23 mouse cellular contexts compared by ENCODE assay signal in genomic region chr15:83524333-83524729, GRCm38 (mm10). TPM values are rescaled to one million over a fixed set of nuclear protein-coding genes. Genes with fewer than 3 reads are reported as not detected.
DNase-seq lines count a peak whose midpoint lies in the region; ATAC-seq and TF ChIP-seq lines count a peak whose summit lies in the region.
"Had no signal": no experiment of that assay in that cellular context is flagged by ENCODE, and none has a peak within 500 bp of the region (broad histone marks: within the 10 kb centered on the region; RNA-seq: fewer than 3 reads in every experiment).

No protein-coding gene starts in this region.

- no peaks in the 10 kb centered on the region for H3K27me3 ChIP-seq in heart, adult 2 months (ENCODE audit: control insufficient read depth, insufficient read depth, low read length)
- 0 out of 2 replicates have a peak, but pooled peaks cover 8% of the 10 kb centered on the region for H3K27me3 ChIP-seq in heart, embryonic 13.5 days (replicated peaks)
- H3K27me3 ChIP-seq in liver, adult 2 months (ENCODE audit: control insufficient read depth, insufficient read depth, low read length) = no peaks in the 10 kb centered on the region
- H3K27me3 ChIP-seq in liver, embryonic 11.5 days (replicated peaks; ENCODE audit: control insufficient read depth, insufficient read depth, low read length) = peaks cover 40% of the 10 kb centered on the region
- H3K27me3 ChIP-seq in heart, postnatal 0 days (ENCODE audit: control insufficient read depth, insufficient read depth, low read length) = no peaks in the 10 kb centered on the region

- H3K79me2 ChIP-seq in heart, adult 2 months (replicated peaks; ENCODE audit: control insufficient read depth, insufficient read depth, low read length) = peaks cover 2% of the 10 kb centered on the region; the same call in 1 of the 2 replicates
- peaks cover 12% of the 10 kb centered on the region for H3K79me2 ChIP-seq in liver, adult 2 months (ENCODE audit: control insufficient read depth, insufficient read depth, low read length)

- WGBS in heart, adult 2 months = 66% methylated on average over 3 of the region's 3 CpGs
- WGBS in heart, embryonic 13.5 days = 55% methylated on average over 3 of the region's 3 CpGs
- 21% methylated on average over 3 of the region's 3 CpGs for WGBS in liver, adult 2 months
- 78% methylated on average over 3 of the region's 3 CpGs for WGBS in liver, embryonic 11.5 days
- WGBS in heart, postnatal 0 days = 56% methylated on average over 3 of the region's 3 CpGs

- no peak for TF ChIP-seq POLR2A in heart, adult 2 months (IDR thresholded peaks at IDR 0.05; ENCODE audit: insufficient read depth, low read depth, low read length)
- TF ChIP-seq POLR2A in liver, adult 2 months (IDR thresholded peaks at IDR 0.05; ENCODE audit: extremely low read depth, insufficient read depth, low read length) = no peak

- TF ChIP-seq CTCF in heart, adult 2 months (IDR thresholded peaks at IDR 0.05) = no peak
- TF ChIP-seq CTCF in liver, adult 2 months (IDR thresholded peaks at IDR 0.05; ENCODE audit: low read depth, low read length) = no peak
- no peak for TF ChIP-seq CTCF in heart, postnatal 0 days (IDR thresholded peaks at IDR 0.05; ENCODE audit: low read depth)

- H3K27ac ChIP-seq in heart, adult 2 months = peak overlapping the region; percentile 91
- H3K27ac ChIP-seq in heart, embryonic 13.5 days (replicated peaks) = peak overlapping the region; percentile 97
- peak overlapping the region; percentile 88 for H3K27ac ChIP-seq in liver, adult 2 months (replicated peaks; ENCODE audit: insufficient read depth, low read depth, low read length)
- H3K27ac ChIP-seq in liver, embryonic 11.5 days (ENCODE audit: low read depth, low read length) = no peak overlapping the region
- peak overlapping the region; percentile 97 for H3K27ac ChIP-seq in heart, postnatal 0 days (ENCODE audit: low read depth)
- H3K27ac ChIP-seq: embryonic facial prominence, embryonic 15.5 days; forebrain, embryonic 10.5 days; gastrocnemius, adult 2 months; hindbrain, embryonic 12.5 days; intestine, embryonic 15.5 days had no signal

- intact Hi-C loops in heart, adult 2 months (cut with DNase I) = no loop called here
- intact Hi-C loops in heart, postnatal 10 days (cut with DNase I) = no loop called here
- intact Hi-C loops in heart, postnatal 14 days (cut with DNase I) = no loop called here

- H3K4me3 ChIP-seq in heart, adult 2 months = peak overlapping the region; percentile 36; the same call in 1 of the 2 replicates
- H3K4me3 ChIP-seq in heart, embryonic 13.5 days = peak overlapping the region; percentile 27
- H3K4me3 ChIP-seq in liver, adult 2 months (ENCODE audit: insufficient read depth, low read depth, low read length) = no peak overlapping the region
- no peak overlapping the region for H3K4me3 ChIP-seq in liver, embryonic 11.5 days (ENCODE audit: low read depth, low read length)
- H3K4me3 ChIP-seq in heart, postnatal 0 days (ENCODE audit: low read depth, low read length) = peak overlapping the region; percentile 28
- H3K4me3 ChIP-seq: embryonic facial prominence, embryonic 15.5 days; erythroblast, embryonic 14.5 days; forebrain, embryonic 10.5 days; gastrocnemius, adult 2 months; hindbrain, embryonic 12.5 days; intestine, embryonic 15.5 days had no signal

- peaks cover 2% of the 10 kb centered on the region; the same call in 1 of the 2 replicates for H3K36me3 ChIP-seq in heart, adult 2 months (ENCODE audit: control insufficient read depth, insufficient read depth, low read length)
- H3K36me3 ChIP-seq in heart, embryonic 13.5 days = no peaks in the 10 kb centered on the region
- H3K36me3 ChIP-seq in liver, adult 2 months (ENCODE audit: control insufficient read depth, insufficient read depth, low read length) = no peaks in the 10 kb centered on the region
- no peaks in the 10 kb centered on the region for H3K36me3 ChIP-seq in liver, embryonic 11.5 days (ENCODE audit: control insufficient read depth, insufficient read depth, low read length)
- no peaks in the 10 kb centered on the region for H3K36me3 ChIP-seq in heart, postnatal 0 days (replicated peaks; ENCODE audit: control insufficient read depth, insufficient read depth, low read length)
- H3K36me3 ChIP-seq: embryonic facial prominence, embryonic 15.5 days; forebrain, embryonic 10.5 days; hindbrain, embryonic 12.5 days; intestine, embryonic 15.5 days had no signal

- ATAC-seq in heart, embryonic 13.5 days (ENCODE audit: extremely low read depth, insufficient number of reproducible peaks, low FRiP score, low TSS enrichment) = no peak
- ATAC-seq in liver, embryonic 11.5 days (replicated peaks; ENCODE audit: low FRiP score) = no peak
- no peak for ATAC-seq in heart, postnatal 0 days (ENCODE audit: insufficient read depth, low read depth)
- ATAC-seq: forebrain, embryonic 14.5 days; intestine, embryonic 15.5 days had no signal

- no peak for TF ChIP-seq EP300 in heart, adult 2 months (IDR thresholded peaks at IDR 0.05; ENCODE audit: insufficient read depth, low read depth, low read length)
- TF ChIP-seq EP300 in heart, postnatal 0 days (IDR thresholded peaks at IDR 0.05; ENCODE audit: low read depth) = no peak

- H3K9me3 ChIP-seq in heart, embryonic 13.5 days = no peaks in the 10 kb centered on the region
- H3K9me3 ChIP-seq in liver, embryonic 11.5 days (ENCODE audit: control insufficient read depth, low read length) = no peaks in the 10 kb centered on the region
- no peaks in the 10 kb centered on the region for H3K9me3 ChIP-seq in heart, postnatal 0 days (replicated peaks; ENCODE audit: control insufficient read depth, low read length)
- H3K9me3 ChIP-seq: embryonic facial prominence, embryonic 15.5 days; forebrain, embryonic 10.5 days; hindbrain, embryonic 12.5 days; intestine, embryonic 15.5 days had no signal

- H3K9ac ChIP-seq in heart, adult 2 months (ENCODE audit: low read depth, low read length) = peak overlapping the region; percentile 61
- peak overlapping the region; percentile 88 for H3K9ac ChIP-seq in heart, embryonic 13.5 days
- peak overlapping the region; percentile 33 for H3K9ac ChIP-seq in liver, adult 2 months (ENCODE audit: low read depth, low read length)
- no peak overlapping the region for H3K9ac ChIP-seq in liver, embryonic 11.5 days (ENCODE audit: low read depth, low read length)
- peak overlapping the region; percentile 52 for H3K9ac ChIP-seq in heart, postnatal 0 days (replicated peaks; ENCODE audit: low read depth, low read length)
- H3K9ac ChIP-seq: embryonic facial prominence, embryonic 15.5 days; hindbrain, embryonic 12.5 days; intestine, embryonic 15.5 days had no signal

- H3K4me2 ChIP-seq in heart, embryonic 13.5 days = peak overlapping the region; percentile 81
- H3K4me2 ChIP-seq in liver, embryonic 11.5 days = no peak overlapping the region
- peak overlapping the region; percentile 93 for H3K4me2 ChIP-seq in heart, postnatal 0 days (ENCODE audit: low read depth, low read length)
- H3K4me2 ChIP-seq: embryonic facial prominence, embryonic 15.5 days; hindbrain, embryonic 12.5 days; intestine, embryonic 15.5 days had no signal

- DNase-seq in heart, adult 2 months = no peak
- no peak for DNase-seq in heart, postnatal 10 days
- no peak for DNase-seq in heart, postnatal 14 days
- DNase-seq in liver, adult 2 months (ENCODE audit: extremely low read depth, low read depth, low spot score) = no peak
- DNase-seq in liver, embryonic 11.5 days (ENCODE audit: low spot score) = no peak
- DNase-seq in heart, postnatal 0 days (ENCODE audit: low spot score) = no peak
- DNase-seq: adrenal gland, postnatal 10 days; cerebellum, adult 11 months; cerebellum, adult 8-10 months; cerebellum, postnatal 14 days; embryo, embryonic 11 days; gastrocnemius, adult 2 months; gastrocnemius, postnatal 25 days; kidney, adult 18-20 months had no signal

- peaks cover 6% of the 10 kb centered on the region for H3K4me1 ChIP-seq in heart, adult 2 months (ENCODE audit: control insufficient read depth, insufficient read depth, low read length)
- peaks cover 78% of the 10 kb centered on the region for H3K4me1 ChIP-seq in heart, embryonic 13.5 days
- peaks cover 24% of the 10 kb centered on the region for H3K4me1 ChIP-seq in liver, adult 2 months (ENCODE audit: control insufficient read depth, insufficient read depth, low read length)
- H3K4me1 ChIP-seq in liver, embryonic 11.5 days (replicated peaks; ENCODE audit: control insufficient read depth, insufficient read depth, low read length) = peaks cover 31% of the 10 kb centered on the region
- peaks cover 58% of the 10 kb centered on the region for H3K4me1 ChIP-seq in heart, postnatal 0 days (ENCODE audit: control insufficient read depth, insufficient read depth)

RNA-seq across cellular contexts. Expression of gene Bik, which starts 2.3 kb away (rescaled TPM):
- 10 to 100 TPM in 1 of 2 experiments, 1 to 10 TPM in 1; 8.3 to 10.9 TPM for total RNA-seq in heart, adult 2 months (2021)
- polyA plus RNA-seq in heart, adult 2 months (2012; rRNA removed) = 11.7 and 21.8 TPM in 2 replicates
- total RNA-seq in heart, postnatal 10 days (2021) = 10 to 100 TPM; 19.4 to 19.7 TPM
- 31.2 and 31.8 TPM in 2 replicates for polyA plus RNA-seq in heart, embryonic 13.5 days (2015; fragmentation: Nextera tagmentation; extraction: Ambion mirVana)
- total RNA-seq in heart, postnatal 14 days (2021) = 10 to 100 TPM; 11.2 to 12.9 TPM
- total RNA-seq in liver, adult 2 months (2014; rRNA removed) = 7.0 and 9.3 TPM in 2 replicates
- 6.3 and 7.8 TPM in 2 replicates for polyA plus RNA-seq in liver, adult 2 months (2012; rRNA removed)
- 4.0 and 5.6 TPM in 2 replicates for polyA plus RNA-seq in liver, embryonic 11.5 days (2014; fragmentation: Nextera tagmentation; extraction: Ambion mirVana)
- 25.8 and 49.6 TPM in 2 replicates for total RNA-seq in heart, postnatal 0 days (2014; rRNA removed; ENCODE audit: low replicate concordance)
- polyA plus RNA-seq in heart, postnatal 0 days (2015; fragmentation: Nextera tagmentation; extraction: Ambion mirVana) = 33.8 and 37.7 TPM in 2 replicates
- total RNA-seq: common myeloid progenitor, adult 5-6 weeks; granulocyte monocyte progenitor cell, adult 5-6 weeks had no signal
- polyA plus RNA-seq: erythroblast, embryonic 14.5 days had no signal

RNA-seq across cellular contexts. Expression of gene Ttll1, which starts 13.6 kb away (rescaled TPM):
- 10 to 100 TPM; 52.1 to 62.9 TPM for total RNA-seq in heart, adult 2 months (2021)
- 37.6 and 41.3 TPM in 2 replicates for polyA plus RNA-seq in heart, adult 2 months (2012; rRNA removed)
- 10 to 100 TPM; 36.9 to 37.0 TPM for total RNA-seq in heart, postnatal 10 days (2021)
- polyA plus RNA-seq in heart, embryonic 13.5 days (2015; fragmentation: Nextera tagmentation; extraction: Ambion mirVana) = 21.5 and 22.1 TPM in 2 replicates
- 10 to 100 TPM; 43.0 to 43.6 TPM for total RNA-seq in heart, postnatal 14 days (2021)
- total RNA-seq in liver, adult 2 months (2014; rRNA removed) = 1.0 and 1.3 TPM in 2 replicates
- polyA plus RNA-seq in liver, adult 2 months (2012; rRNA removed) = 2.1 and 2.2 TPM in 2 replicates
- 12.6 and 14.5 TPM in 2 replicates for polyA plus RNA-seq in liver, embryonic 11.5 days (2014; fragmentation: Nextera tagmentation; extraction: Ambion mirVana)
- total RNA-seq in heart, postnatal 0 days (2014; rRNA removed; ENCODE audit: low replicate concordance) = 5.8 and 10.7 TPM in 2 replicates
- polyA plus RNA-seq in heart, postnatal 0 days (2015; fragmentation: Nextera tagmentation; extraction: Ambion mirVana) = 23.2 and 25.7 TPM in 2 replicates

RNA-seq across cellular contexts. Expression of gene Tspo, which starts 39.1 kb away (rescaled TPM):
- total RNA-seq in heart, adult 2 months (2021) = 10 to 100 TPM; 61.2 to 61.8 TPM
- 101 and 154 TPM in 2 replicates for polyA plus RNA-seq in heart, adult 2 months (2012; rRNA removed)
- 10 to 100 TPM; 81.5 to 89.5 TPM for total RNA-seq in heart, postnatal 10 days (2021)
- 139 and 150 TPM in 2 replicates for polyA plus RNA-seq in heart, embryonic 13.5 days (2015; fragmentation: Nextera tagmentation; extraction: Ambion mirVana)
- total RNA-seq in heart, postnatal 14 days (2021) = 10 to 100 TPM; 64.8 to 66.0 TPM
- 99.9 and 123 TPM in 2 replicates for total RNA-seq in liver, adult 2 months (2014; rRNA removed)
- 206 and 283 TPM in 2 replicates for polyA plus RNA-seq in liver, adult 2 months (2012; rRNA removed)
- polyA plus RNA-seq in liver, embryonic 11.5 days (2014; fragmentation: Nextera tagmentation; extraction: Ambion mirVana) = 144 and 150 TPM in 2 replicates
- 264 and 335 TPM in 2 replicates for total RNA-seq in heart, postnatal 0 days (2014; rRNA removed; ENCODE audit: low replicate concordance)
- 205 and 210 TPM in 2 replicates for polyA plus RNA-seq in heart, postnatal 0 days (2015; fragmentation: Nextera tagmentation; extraction: Ambion mirVana)

RNA-seq across cellular contexts. Expression of gene Mcat, which starts 39.3 kb away (rescaled TPM):
- 10 to 100 TPM; 38.7 to 40.8 TPM for total RNA-seq in heart, adult 2 months (2021)
- polyA plus RNA-seq in heart, adult 2 months (2012; rRNA removed) = 32.2 and 41.4 TPM in 2 replicates
- total RNA-seq in heart, postnatal 10 days (2021) = 10 to 100 TPM; 31.9 to 34.1 TPM
- polyA plus RNA-seq in heart, embryonic 13.5 days (2015; fragmentation: Nextera tagmentation; extraction: Ambion mirVana) = 29.6 and 32.6 TPM in 2 replicates
- 10 to 100 TPM; 32.9 to 33.0 TPM for total RNA-seq in heart, postnatal 14 days (2021)
- total RNA-seq in liver, adult 2 months (2014; rRNA removed) = 25.9 and 27.9 TPM in 2 replicates
- polyA plus RNA-seq in liver, adult 2 months (2012; rRNA removed) = 29.3 and 30.7 TPM in 2 replicates
- polyA plus RNA-seq in liver, embryonic 11.5 days (2014; fragmentation: Nextera tagmentation; extraction: Ambion mirVana) = 38.6 and 39.3 TPM in 2 replicates
- total RNA-seq in heart, postnatal 0 days (2014; rRNA removed; ENCODE audit: low replicate concordance) = 66.6 and 87.2 TPM in 2 replicates
- 33.5 and 36.9 TPM in 2 replicates for polyA plus RNA-seq in heart, postnatal 0 days (2015; fragmentation: Nextera tagmentation; extraction: Ambion mirVana)

RNA-seq across cellular contexts. Expression of gene Pacsin2, which starts 59.9 kb away (rescaled TPM):
- total RNA-seq in heart, adult 2 months (2021) = 100 to 1,000 TPM; 200 to 246 TPM
- polyA plus RNA-seq in heart, adult 2 months (2012; rRNA removed) = 111 and 169 TPM in 2 replicates
- total RNA-seq in heart, postnatal 10 days (2021) = 100 to 1,000 TPM; 162 to 168 TPM
- 56.8 and 57.8 TPM in 2 replicates for polyA plus RNA-seq in heart, embryonic 13.5 days (2015; fragmentation: Nextera tagmentation; extraction: Ambion mirVana)
- 100 to 1,000 TPM; 156 to 165 TPM for total RNA-seq in heart, postnatal 14 days (2021)
- 34.0 and 34.9 TPM in 2 replicates for total RNA-seq in liver, adult 2 months (2014; rRNA removed)
- polyA plus RNA-seq in liver, adult 2 months (2012; rRNA removed) = 28.9 and 29.1 TPM in 2 replicates
- polyA plus RNA-seq in liver, embryonic 11.5 days (2014; fragmentation: Nextera tagmentation; extraction: Ambion mirVana) = 82.9 and 89.3 TPM in 2 replicates
- 65.0 and 78.0 TPM in 2 replicates for total RNA-seq in heart, postnatal 0 days (2014; rRNA removed; ENCODE audit: low replicate concordance)
- polyA plus RNA-seq in heart, postnatal 0 days (2015; fragmentation: Nextera tagmentation; extraction: Ambion mirVana) = 53.0 and 63.3 TPM in 2 replicates

Comparison
In these comparisons a context has a peak if more than half of its experiments do, and no peak if none do; other contexts are left out.
1. H3K4me3 ChIP-seq: peak in heart, adult 2 months (single experiment), heart, embryonic 13.5 days (single experiment) and heart, postnatal 0 days (single experiment); none in liver, adult 2 months (single experiment) and liver, embryonic 11.5 days (single experiment).